Mouse (Mus musculus) retina, postnatal 7 days (tissue): ENCODE measurements at regions not wholly inside any gene's neighbourhood (a gene's known extent, or its start where the extent isn't known, plus 50 kb on each side); places are given as distances from the start of the nearest gene placed in this dataset.
A peak's percentile ranks its signal among the peaks of the same experiment; 100 is the strongest.

ENCODE experiments used
- DNase-seq: peaks from one replicate; pipeline ENCODE4 v3.0.0-alpha.2; 2012; ENCODE audit warnings: low read depth, low spot score

DNA sequence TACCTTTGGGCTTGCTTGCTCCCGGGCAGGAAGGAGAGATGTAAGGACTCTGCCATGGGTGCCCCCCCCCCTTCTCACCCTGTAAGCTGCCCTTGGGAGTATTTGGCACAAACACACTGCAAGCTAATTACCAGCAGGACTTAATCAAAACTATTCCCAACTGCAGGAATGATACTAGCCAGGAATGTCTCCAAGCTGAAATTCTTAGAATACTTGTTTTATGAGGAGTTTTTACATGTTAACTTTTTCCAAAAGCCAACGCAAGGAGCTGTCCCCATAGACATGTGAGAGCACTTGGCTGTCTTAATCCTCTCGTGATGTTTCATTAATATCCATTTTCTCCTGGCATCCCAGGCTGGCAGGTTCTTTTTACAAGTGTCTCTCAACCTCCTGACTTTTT lies 155.6 kb upstream of the Irx6 start:
- no peak for DNase-seq

DNA sequence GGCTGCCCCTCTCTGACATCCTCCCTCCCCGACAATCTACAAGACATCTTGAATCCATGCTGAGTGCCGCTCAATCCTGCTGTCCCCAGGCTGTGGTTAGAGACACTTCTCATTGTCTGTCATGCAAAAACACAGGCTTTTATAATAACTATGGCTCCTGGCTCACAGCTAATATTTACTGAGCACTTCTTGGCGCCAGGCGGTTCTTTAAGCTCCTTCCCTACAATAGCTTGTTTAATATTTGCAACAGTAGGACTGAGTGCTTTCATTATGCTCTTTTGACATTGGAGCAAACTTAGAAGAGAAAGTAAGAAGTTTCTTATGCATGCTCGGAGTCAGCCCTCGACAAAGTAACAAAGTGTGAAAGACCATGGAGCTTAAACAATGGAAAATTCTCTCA lies 151.6 kb upstream of the Irx6 start:
- no peak for DNase-seq

DNA sequence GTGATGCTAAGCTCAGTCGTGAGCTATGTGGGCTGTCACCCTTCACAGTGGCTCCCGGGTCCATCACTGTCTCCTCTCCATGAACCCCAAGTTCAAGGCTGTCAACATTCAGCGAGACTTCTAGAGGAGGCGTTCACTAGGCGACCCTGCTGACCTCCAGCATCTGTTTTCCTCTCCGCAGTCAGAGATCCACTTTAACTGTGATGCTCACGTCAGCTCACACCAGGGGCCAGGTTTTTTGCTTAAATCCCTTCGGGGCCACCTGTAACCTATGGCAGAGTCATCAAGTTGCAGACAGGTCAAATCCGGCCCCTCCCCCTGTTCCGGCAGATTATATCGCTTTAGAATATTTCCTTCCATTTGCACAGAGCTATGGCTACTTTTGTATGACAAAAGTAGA lies 144.3 kb upstream of the Irx6 start:
- DNase-seq, result no peak

DNA sequence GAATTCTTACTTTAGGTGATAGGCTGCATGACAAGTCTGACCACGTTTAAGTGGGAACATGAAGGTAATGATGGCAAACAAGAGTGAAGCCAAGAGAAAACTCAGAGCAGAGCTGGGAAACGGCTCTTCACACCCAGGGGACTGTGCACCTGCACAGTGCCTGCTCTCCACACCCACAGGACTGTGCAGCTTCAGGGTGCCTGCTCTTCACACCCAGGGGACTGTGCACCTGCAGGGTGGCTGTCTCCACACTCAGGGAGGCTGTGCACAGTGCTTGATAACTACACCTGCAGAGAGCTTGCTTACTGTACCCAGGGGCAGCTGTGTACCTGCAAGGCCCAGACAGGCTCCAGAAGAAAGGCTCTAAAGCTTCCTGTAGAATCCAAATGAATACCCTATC lies 133.5 kb upstream of the Irx6 start:
- no peak for DNase-seq

DNA sequence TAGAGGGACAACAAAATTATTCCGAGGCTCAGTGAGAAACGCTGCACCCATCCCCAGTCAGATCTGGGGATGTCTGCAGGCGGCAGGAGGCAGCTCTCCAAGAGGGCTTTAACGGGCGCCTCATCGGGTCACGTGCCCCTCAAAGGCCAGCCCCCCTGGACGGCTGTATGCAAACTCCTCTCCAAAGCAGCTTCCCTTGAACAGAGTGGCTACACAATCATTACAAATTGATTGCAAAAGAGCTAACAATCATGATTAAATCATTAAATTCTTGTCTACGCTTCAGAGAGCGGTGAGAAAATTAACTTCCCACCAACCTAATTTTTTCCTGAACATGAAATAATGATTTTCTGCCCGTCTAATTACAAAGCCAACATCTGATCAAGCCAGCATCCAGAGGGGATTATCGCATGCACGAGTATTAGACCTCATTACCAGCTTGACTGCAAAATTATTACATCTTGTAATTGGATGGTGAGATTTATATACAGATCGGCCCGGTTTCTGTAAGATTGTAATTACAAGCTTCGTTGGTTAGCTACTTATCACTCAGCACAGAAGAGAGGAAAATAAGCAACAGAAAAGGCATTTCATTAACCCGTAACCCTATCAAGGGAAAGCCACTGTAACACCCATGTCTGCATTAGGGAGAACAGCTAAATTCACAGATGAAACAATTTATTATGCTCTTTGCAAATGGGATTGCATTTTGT lies 128.6 kb upstream of the Irx6 start:
- peak; percentile 27 for DNase-seq

DNA sequence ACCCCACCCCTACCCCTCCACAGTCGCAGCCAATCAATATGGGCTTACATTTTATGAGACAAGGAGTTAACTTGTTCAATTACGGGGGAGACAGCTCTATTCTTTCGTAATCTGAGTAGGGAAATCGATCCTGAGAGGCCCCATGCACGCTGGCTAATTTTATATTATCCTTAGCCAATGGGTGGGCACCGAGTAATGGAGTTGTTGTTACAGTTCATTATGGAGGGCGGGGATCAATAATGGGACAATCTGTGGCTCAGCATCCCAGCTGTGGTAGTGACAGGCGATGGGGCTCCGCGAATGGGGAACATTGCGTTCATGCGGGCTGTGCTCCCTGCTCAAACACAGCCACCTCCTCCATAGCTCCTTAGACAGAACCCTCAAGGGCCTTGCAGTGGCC lies 118.9 kb upstream of the Irx6 start:
- no peak for DNase-seq

DNA sequence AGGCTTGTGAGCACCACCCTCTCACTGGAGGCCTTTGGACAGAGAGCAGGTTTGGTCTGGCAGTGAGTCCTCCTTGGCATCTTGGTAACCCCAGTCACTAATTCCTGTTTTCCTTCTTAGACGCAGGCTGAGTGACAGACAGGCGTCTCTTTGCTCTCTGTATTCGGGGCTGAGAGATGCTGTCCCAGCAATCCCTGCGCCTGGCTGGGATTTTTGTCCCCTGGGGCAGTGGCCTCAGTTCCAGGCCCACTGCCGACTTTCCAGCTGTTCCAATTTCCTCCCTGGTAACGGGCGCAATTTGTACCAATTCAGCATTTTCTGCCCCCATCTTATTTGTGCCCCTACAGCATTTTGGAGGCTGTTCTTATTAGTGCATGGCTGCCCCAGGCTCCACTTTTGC lies 118.5 kb upstream of the Irx6 start:
- DNase-seq, result no peak

DNA sequence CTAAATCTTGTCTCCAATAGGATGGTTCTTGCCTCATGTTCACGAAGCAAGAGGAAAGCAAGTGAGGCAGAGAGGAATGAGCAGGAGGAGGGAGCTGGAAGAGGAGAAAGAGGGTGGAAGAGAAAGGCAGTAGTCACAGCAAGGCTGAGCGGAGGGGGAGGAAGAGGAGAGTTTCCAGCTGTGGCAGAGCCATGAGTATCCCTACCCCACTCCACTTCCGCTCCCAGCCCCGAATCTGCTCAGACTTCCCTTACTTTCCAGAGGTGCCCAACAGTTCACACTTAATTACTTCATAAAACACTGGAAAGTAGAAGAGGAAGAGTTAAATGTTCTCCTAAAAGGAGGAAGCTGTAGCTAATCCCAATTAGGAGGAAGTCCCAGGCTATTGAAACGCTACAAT lies 111.6 kb upstream of the Irx6 start:
- no peak for DNase-seq

DNA sequence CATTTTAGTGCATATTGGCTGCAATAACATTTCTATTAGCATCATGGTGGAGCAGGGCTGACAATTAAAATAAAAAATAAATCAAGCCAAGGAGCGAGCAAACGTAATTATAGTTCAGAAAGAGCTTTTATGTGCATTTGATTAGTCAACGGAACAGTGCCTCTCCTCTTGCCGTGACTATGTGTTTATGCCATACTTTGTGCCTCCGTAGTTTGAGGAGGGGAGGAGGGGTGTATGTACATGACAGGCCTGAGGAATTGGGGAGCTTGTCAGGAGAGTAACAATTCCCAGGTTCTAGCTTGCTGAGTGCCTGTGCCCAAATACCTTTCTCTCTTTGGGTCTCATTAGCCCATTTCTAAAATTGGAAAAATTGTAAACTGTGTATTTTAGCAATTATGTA lies 111.1 kb upstream of the Irx6 start:
- DNase-seq, result no peak

DNA sequence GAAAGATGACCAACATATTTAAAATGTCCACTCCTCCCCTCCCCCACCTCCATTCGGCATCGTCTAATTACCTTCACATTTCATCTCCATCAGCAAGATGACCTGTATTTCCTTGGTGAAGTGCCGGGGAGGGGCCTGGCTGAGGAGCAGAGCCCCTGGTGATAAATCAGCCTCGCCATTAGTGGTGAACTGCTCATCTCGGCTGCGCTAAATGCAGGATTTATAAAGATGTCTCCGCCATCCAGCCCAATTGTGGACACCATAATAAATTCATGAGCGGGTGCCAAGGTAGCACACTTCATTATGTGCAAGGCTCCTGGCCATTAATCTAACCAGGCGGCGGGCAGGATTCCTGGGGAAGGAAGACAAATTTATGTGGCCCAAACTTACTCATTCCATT lies 104.4 kb upstream of the Irx6 start:
- DNase-seq, result no peak

DNA sequence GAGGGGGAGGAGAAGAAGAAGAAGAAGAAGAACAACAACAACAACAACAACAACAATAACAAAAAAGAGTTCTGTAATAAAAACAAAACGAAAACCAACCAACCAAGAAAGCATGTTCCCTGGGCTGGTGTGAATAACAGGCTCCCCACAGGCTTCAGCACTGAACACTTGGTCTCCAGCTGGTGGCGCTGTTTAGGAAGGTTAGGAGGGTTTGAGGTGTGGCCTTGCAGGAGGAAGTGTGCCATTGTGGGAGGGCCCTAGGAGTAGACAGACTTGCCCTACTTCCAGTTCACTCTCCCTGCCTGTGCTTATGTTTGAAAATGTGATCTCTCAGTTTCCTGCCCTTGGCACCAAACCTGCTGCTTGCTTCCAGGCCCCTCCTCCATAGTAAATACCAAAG lies 94.6 kb upstream of the Irx6 start:
- no peak for DNase-seq

DNA sequence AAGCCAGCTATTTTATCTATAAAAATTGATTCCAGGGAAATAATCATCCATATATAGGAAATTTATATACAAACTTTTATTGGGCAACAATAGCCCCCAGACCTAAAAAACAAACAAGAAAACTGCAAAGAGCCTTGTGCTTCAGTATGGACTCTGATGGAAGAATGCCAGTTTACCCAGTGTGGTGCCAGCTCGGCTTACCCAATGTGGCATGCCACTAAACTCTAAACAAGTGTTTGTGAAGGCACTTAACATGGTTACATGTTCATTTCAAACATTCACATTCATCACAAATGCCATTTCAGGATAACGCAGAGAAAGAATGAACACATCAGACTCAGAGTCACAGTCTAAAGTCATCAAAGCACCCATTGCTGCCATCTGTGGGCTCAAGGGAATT lies 93.0 kb upstream of the Irx6 start:
- DNase-seq, result no peak

DNA sequence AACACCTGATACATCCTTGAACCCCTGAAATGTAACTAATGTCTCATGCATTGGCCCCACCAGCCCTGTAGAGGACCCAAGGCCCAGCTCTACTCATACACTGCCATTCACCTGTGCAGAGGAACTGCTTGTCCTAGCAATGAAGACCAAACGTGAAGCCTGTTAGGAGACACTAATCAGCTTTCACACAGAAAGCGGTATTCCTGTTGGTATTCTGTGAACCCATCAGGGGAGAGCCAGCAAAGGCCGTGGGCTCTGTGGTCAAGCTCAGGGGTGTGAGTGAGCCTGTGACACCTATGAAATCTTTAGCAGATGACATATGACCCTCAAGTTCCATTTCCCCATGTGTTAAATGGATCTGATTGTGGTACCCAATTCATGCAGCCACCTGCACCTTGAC lies 73.3 kb upstream of the Irx6 start:
- no peak for DNase-seq

DNA sequence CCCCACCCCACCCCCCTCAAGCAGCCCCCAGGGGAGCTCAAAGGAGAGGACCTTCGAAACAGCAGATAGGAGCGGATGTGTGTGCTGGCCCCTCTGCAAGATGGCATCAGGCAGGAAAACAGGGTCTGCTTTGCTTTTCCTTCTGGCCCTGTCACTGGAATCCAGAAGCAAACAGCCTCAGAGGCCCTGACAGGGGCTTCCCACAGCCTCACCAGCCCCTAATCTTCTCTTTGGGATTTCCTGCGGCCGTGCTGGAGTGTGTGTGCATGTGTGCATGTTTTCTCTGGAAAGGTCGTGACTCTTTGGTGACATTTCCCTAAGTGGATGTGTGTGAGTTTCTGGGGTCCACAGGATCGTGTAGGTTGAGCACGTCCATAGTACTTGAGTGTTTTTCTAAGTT lies 71.1 kb upstream of the Irx6 start:
- no peak for DNase-seq

DNA sequence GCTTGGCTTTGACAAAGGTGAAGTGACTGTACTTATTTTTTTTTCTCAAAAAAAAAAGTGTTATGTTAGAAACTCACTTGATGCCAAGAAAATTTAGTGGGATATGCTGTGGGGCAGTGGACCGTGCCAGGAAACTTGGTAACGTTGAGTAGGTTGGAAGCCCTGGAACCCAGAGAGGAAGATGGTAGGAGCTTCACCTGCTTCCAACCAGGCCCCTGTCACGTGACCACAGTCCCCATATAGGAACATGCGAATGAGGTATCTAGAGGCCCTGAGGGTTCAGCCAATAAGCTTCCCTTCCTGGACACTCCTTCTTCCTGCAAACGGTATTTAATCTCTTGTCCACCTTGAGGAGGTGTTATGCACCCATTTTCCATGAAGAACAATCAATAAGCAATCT lies 68.5 kb upstream of the Irx6 start:
- DNase-seq, result no peak

DNA sequence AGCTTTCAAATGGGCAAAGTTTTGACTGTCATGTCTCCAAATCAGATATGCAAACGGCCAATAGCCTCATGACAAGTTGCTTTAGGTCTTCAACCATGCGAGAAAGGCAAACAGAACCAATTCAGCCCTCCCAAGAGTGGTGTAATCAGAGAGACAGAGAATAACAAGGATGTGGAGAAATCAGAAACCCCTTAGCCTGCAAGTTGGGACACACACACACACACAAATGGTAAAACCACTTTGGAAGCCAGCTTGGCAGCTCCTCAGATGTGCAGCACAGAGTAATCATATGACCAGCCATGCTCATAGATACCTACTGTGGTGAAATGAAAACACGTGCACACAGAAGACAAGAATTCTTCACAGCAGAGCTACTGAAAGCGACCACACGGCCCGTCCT lies 66.5 kb upstream of the Irx6 start:
- no peak for DNase-seq

DNA sequence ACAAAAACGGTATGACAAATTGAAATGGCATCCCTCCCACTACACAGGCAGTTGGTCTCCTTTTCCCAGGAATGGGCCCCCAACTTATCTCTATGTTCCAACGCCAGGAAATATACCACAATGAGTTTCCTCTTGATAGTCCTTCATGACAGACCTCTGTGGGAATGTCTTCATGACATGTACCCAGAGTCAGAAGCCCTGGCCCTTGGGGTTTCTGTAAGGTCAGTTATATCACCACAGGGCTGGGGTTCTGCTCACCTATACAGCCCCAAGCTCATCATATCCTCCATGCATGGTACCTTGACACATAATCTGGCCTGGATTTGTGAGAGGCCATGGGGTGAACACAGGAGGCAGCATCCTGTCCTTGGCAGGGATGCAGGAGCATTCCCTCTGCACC lies 64.2 kb upstream of the Irx6 start:
- no peak for DNase-seq

DNA sequence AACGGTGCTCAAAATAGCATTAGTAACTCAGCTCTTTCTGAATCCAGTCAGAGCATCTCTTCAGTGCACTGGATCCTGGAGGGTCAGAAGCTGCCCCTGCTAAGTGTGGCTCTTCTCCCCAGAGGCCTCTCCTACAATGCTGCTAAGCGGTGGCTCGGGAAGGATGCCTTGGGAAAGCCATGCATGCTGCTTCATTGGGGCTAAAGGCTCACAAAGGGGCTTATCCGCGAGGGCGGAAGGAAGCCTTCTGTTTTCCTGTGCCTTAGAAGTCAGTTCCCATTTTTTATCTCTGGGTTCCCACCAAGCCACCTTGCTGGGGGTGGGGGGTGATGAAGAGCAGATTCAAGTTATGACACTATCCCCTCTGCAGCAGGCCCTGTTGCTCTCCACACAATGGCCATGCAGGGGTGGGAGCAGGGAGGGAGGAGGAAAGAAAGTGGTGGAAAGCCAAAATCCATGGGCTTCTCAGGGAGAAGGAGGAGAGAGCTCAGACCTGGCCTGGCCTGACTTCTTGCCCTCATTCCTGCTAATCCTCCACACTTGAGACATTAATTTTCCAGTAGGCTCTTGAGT lies 63.5 kb upstream of the Irx6 start:
- DNase-seq, result no peak

DNA sequence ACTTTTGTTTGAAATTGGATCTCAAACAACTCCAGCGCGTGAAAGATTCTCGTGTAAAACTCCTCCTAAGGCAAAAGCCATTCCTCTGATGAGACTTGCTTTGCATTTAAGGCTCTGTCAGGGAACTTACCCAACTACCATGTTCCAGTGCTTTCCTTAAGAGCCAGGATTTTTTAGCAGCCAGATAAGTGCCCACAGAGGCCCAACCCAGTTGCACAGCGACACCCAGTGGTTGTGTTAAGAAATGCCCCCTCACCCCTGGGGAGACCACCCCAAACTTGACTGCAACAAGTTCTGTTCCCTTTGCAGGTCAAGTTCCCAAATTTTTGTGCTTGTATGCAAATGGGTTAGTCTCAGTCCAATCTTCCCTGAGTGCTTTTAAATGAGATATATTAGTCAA lies 60.6 kb upstream of the Irx6 start:
- no peak for DNase-seq

DNA sequence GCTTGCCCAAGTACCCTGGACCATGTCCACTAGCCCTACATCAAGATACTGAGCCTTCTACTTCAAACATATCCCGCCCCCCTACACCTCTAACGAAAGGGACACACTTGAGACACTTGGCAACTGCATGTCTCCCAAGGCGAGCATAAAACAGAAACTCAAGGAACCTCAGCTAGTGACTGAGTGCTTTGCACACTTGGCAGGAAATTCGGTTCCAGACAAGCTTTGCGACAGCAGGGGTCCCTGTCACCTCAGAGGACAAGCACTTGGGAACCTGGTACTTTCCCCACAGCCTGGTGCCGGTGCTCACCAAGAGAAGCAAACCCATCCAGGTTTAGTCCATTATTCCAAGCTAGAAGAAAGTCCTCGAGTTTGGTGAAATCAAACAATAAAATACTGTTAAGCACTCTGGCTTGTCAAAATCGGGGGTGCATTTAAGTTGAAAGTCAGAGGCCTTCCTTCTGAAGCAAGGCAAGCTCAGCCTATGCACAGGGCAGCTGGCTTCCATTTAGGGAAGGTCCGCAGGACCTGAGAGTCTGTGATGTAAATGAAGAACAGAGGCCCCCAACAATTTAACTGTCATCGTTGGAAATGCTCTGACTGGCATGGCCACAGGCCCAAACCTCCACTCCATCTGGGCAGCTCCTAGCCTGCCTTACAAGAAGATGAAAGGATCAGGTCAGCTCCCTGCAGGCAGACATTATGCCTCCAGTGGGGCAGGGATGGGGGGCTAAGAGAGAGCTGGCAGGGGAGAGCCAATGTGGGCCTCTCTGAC lies 57.6 kb upstream of the Irx6 start:
- DNase-seq, result no peak

DNA sequence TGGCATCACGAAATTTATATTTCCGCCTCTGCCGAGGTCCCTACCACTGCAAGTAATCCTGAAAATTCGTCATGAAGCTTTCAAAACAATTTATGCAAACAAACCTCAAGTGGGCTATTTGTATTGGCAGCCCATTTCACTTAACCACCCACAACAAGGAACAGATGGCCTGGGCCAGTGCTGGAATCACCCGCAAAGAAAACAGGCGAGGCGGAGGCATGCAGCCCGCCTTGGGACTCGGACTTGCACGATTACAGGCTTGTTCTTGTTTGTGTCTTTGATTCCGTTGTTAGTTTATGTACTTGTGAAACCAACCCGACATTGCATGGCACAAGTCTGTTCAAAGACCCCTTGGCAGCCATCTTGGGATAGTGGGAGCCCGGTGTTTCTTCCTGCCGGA lies 55.8 kb upstream of the Irx6 start:
- no peak for DNase-seq
